Mouse (Mus musculus): ENCODE results near the gene Pros1. TPM values are rescaled to one million over a fixed set of nuclear protein-coding genes. Genes with fewer than 3 reads are reported as not detected.
A peak's percentile ranks its signal among the peaks of the same experiment; 100 is the strongest.

Gene Pros1
- total RNA-seq (2015; ENCODE audit: low replicate concordance) (2.2 and 3.4 TPM in 2 replicates), total RNA-seq (2017; ENCODE audit: low replicate concordance) (2.8 and 3.0 TPM in 2 replicates)

- ATAC-seq (replicated peaks; ENCODE audit: low FRiP score, poor library complexity, severe bottlenecking), result no peak
Measured at GRCm38 (mm10) chr16:62854191-62855068, at the start of gene Pros1. Gene Pros1 (plus strand): TSS chr16:62854307.

- ATAC-seq (replicated peaks; ENCODE audit: low FRiP score, poor library complexity, severe bottlenecking), result no peak
Measured at GRCm38 (mm10) chr16:62804621-62805020, 49.5 kb upstream of the Pros1 start.

GRCm38 (mm10) chr16:62807249-62807979, 46.7 kb upstream of the Pros1 start:
- no peak for ATAC-seq (replicated peaks; ENCODE audit: low FRiP score, poor library complexity, severe bottlenecking)

- no peak for ATAC-seq (replicated peaks; ENCODE audit: low FRiP score, poor library complexity, severe bottlenecking)
Measured at GRCm38 (mm10) chr16:62810855-62811254, 43.3 kb upstream of the Pros1 start.

GRCm38 (mm10) chr16:62813790-62814189, 40.3 kb upstream of the Pros1 start:
- no peak for ATAC-seq (replicated peaks; ENCODE audit: low FRiP score, poor library complexity, severe bottlenecking)

DNA sequence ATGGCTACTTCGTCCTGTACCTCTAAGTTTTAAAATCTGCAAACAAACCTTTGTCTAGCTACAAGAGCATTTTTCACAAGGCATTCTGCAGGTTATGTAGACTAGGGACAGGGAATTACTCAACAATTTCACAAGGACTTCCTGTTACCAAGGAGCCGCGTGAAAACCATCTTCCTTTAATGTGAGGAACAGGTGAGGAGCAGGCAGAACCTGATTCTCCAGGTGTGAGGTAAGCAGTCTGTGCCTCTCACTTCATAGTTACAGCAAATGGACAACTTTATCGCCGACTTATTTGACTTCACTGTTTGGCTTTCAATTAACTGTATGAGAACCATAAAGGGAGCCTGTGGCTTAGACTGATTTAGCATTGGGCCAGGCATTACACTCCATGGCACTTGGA, 39.6 kb upstream of the Pros1 start, which contains the start of gene Stx19:
Gene Stx19, plus strand, starts transcription at position 186 of the 400 bp plus-strand sequence.
- no peak for ATAC-seq (replicated peaks; ENCODE audit: low FRiP score, poor library complexity, severe bottlenecking)

DNA sequence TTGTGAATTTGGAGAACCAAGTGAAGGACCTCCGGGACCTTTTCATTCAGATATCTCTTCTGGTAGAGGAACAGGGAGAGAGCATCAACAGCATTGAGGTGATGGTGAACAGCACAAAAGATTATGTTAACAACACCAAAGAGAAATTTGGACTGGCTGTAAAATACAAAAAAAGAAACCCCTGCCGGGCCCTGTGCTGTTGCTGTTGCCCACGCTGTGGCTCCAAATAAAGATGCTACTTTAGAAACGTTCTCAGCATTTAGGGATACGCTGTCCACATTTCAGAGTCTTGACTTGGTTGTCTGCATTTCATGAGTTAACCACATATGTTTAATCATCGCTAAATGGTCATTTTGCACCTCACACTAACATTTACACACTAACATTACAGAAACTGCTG, 31.6 kb upstream of the Pros1 start:
- no peak for ATAC-seq (replicated peaks; ENCODE audit: low FRiP score, poor library complexity, severe bottlenecking)

DNA sequence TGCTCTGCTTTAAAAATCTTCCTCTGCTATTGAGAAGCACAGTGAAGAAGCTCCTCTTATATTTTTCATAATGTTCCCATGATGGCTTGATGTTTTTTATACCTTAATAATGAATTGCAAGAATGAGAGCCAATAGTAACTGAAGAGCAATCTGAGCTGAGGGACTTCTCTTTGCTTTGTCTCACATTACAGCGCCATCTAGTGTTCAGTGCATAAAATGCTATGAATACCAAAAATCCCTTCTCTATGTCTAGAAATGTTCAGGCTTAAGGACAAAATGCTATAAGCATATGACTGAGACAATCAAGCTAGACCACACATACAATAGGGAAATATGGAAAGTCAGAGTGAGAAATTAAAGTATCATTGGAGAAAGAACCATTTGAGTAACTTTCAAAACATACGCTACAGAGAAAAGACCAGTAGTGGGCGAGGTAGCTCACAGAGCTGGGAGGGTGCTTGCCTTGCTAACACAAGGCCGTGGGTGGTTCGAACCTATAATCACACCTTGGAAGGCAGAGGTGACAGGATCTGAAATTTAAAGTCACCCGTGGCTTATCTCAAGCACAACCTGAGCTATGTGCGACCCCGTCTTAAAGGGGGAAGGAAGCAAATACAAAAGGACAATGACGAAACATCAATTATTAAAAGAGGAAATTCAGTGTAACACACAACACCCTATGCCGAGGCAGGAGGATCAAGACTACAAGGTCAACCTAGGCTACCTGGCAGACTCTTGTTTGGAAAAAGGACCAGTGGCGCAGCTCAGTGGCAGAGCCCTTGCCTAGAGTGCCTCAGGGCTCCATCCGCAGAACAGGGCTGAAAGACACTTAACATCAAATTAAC, 27.7 kb upstream of the Pros1 start:
- 0 out of 2 replicates have a peak, but pooled peaks have one; percentile 59 for ATAC-seq (replicated peaks; ENCODE audit: low FRiP score, poor library complexity, severe bottlenecking)

GRCm38 (mm10) chr16:62832027-62832426, 22.1 kb upstream of the Pros1 start:
- no peak for ATAC-seq (replicated peaks; ENCODE audit: low FRiP score, poor library complexity, severe bottlenecking)

- peak; percentile 77 for ATAC-seq (replicated peaks; ENCODE audit: low FRiP score, poor library complexity, severe bottlenecking)
Measured at GRCm38 (mm10) chr16:62832481-62832880, 21.6 kb upstream of the Pros1 start.

DNA sequence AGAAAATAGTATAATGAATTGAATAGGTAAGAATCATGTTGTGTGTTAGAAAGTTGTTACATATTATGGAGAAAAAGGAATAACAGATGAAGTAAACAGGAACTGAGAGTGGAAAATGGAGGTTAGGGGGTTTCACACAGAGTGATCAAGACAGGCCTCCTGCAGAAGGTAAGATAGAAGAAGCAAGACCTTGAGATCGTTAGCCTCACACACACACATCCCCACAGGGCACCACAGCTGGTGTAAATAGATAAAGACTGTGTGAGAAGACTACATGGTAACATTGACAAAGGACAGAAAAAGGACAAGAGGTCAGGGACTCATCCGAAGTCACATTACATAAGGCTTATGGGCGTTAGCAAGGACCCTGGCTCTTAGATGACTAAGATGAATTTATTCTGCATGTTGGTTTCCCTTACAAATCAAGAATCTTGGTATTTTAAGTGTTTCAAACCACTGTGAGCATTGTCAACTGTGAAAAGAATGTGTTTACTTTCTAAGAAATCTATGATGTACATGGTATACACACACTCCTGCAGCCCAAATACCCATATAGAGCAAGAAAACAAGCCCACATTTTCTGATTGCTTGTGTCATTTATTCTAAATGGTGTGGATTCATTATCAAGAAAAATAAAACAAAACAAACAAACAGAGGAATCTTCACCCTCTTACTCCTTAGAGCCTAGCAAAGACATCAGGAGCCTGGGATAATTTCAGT, 19.9 kb upstream of the Pros1 start:
- ATAC-seq (replicated peaks; ENCODE audit: low FRiP score, poor library complexity, severe bottlenecking), result peak; percentile 63

DNA sequence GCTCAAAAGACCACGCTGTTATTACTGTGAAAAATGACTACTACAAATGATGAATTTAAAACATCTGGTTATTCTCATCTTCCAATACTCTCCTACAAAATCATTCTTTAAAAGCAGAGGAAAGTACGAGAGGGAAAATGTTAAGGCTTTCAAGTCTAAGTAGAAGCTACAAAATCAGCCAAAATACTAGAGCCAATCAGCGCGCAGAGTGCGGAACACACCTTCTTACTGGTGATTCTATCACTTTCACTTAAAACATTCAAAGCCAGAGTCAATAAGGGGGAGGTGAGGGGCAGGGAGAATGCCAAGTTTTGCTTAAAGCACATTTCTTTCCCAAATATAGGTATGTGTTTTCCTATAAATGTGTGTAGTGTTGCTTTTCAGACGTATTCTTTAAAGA, 8.8 kb upstream of the Pros1 start:
- ATAC-seq (replicated peaks; ENCODE audit: low FRiP score, poor library complexity, severe bottlenecking), result no peak

DNA sequence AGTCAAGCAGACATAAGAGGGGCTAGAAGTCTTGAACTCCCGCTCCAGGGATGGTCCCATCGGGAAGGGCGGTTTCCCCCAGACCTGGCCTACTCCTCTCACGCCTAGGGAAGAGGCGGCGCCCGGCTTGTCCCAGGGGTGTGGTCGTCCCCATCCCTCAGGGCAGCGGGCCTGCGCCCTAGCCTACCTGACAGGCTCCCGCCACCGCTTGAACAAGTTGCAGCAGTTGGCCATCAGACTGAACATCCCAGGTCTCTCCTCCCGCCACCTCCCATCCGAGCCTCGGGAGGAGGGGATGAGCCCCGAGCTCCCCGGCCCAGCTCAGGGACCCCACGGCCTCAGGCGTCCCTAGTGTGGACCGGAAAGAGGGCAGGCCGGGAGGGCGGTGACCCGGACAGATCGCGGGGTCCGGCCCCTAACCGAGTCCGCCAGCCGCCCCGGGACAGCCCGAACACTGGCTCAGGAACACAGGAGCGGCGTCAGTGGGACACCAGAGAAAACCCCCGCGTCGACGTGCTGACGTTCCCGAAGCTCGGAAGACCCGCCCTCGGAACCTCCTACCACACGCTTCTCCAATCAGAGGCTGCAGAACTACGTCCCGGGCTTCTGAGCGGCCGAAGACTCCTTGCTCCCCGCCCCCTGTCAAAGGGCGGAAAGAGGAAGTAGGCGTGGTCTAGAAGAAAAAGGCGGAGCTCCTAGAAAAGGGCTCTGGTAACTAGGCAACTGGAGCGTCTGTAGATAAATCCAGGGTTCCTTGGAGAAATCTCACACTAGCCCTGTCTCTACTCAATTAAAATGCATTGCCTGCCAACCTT, 7.4 kb upstream of the Pros1 start, which contains the start of gene Arl13b:
Gene Arl13b, minus strand, starts transcription at position 543 of the 815 bp plus-strand sequence.
- peak; percentile 99 for ATAC-seq (replicated peaks; ENCODE audit: low FRiP score, poor library complexity, severe bottlenecking)

DNA sequence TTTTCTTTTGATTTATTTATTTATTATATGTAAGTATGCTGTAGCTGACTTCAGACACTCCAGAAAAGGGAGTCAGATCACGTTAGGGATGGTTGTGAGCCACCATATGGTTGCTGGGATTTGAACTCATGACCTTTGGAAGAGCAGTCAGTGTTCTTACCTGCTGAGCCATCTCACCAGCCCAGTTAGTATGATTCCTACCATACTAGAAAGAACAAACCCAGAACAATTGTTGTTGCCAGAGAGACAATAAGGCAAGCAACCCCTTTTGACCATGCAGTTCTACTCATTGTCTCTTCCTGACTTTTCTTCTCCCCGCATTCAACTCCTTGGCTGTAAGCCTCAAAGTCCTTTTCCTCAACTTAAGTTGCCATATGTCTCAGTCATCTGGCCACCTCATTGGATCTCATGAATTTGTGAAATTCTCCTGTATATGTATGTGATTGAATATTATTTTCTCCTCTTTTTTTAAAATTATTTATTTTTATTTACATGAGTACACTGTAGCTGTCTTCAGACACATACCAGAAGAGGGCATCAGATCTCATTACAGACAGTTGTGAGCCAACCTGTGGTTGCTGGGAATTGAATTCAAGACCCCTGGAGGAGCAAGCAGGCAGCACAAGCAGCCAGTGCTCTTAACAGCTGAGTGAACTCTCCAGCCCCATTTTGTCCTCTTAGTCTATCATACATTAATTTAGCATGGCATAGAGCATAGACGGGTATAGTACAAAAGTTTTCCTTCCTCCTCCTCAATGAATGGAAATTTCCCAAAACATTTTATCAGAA, 1.4 kb upstream of the Pros1 start:
- no peak for ATAC-seq (replicated peaks; ENCODE audit: low FRiP score, poor library complexity, severe bottlenecking)

- ATAC-seq (replicated peaks; ENCODE audit: low FRiP score, poor library complexity, severe bottlenecking), result no peak
Measured at GRCm38 (mm10) chr16:62853611-62854126, 438 bp upstream of the Pros1 start.

DNA sequence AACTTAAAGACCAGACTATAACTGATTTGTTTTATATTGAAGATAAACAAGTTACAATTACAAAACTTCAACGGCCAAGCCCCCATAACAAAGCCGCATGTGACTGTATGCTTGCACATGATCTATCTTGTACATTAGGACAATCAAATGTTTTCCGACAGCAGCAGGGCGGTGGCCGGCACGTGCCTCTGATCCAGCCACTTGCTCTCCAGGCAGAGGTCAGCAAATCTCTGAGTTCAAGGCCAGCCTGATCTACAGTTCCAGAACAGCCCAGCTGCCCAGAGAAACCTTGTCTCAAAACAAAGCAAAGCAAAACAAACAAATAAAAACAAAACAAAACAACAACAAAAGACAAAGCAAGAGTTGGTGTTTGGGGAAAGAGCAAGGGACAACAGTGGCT, 1.3 kb downstream of the Pros1 start:
- no peak for ATAC-seq (replicated peaks; ENCODE audit: low FRiP score, poor library complexity, severe bottlenecking)

GRCm38 (mm10) chr16:62856273-62856672, 2.2 kb downstream of the Pros1 start:
- no peak for ATAC-seq (replicated peaks; ENCODE audit: low FRiP score, poor library complexity, severe bottlenecking)

Measured in erythroid progenitor cell, adult 5-6 weeks (primary cell).